Mouse (Mus musculus): ENCODE measurements around the gene Lrrk2.

Lrrk2 gene

DNA sequence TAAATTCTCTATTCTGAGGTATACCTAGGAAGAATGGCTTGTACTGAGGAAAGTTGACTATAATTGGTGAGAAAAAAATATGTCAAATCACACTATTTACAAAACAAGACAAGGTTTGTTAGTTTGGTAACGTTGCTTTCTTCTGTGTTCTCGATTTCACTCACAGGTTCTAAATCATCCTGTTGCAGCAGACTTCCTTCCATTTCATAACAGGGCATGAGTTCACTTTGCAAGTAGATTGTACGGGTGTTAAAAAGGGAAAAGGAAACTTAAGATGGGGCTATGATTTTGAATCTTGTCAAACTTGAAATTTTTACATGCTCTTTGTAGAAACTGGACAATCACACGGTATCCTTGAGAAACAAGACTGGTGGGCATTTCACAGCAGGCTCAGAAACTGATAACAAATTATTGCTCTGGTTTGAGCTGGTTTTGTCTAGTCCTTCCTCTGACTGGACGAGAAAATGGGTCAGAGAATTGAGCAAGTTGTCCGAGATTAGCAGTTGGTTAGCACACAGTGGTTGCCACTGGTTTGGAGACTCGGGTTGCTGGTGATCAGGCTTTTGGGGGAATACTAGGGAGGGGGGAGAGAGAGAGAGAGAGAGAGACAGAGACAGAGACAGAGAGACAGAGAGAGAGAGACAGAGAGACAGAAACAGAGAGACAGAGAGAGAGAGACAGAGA lies 13.0 kb downstream of the Lrrk2 start:
- DNase-seq (ENCODE audit: low spot score in 2 of 2), result no peak

DNA sequence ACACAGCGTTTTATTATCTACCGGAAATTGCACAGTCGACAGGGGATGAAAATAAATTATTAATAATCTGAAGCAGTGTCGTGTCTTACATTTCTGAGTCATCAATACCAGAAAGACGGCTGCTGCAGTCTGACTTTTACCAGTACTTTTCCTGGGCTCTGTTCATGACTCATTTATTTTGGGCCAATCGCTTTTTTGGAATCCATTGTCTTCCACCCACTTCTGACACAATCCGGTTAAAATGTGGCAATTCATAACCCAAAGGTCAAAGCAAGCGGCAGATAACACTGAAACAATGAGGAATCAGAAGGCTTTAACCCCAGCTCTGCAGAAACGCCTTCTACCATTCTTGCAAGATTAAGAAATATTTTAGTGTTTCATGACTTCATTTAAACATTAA lies 17.7 kb downstream of the Lrrk2 start:
- no peak for DNase-seq (ENCODE audit: low spot score in 2 of 2)

DNA sequence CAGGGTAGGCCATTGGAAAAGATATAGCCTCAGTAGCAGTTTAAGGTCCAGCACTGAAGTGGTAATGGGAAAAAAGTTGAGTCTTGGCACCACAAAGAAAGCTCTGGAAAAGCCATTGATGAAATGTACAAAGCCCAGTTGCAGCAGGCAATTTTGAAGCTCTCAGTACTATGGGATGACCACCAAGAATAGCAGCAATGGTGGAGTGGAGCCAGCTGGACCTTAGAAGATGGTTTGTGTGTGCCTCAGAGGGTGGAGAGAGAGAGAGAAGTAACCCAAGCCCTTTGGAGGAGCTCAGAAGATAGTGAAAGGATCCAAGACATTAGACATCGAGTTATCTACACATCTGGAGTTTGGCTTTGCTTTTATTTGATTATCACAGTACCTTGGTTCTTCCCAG lies 20.1 kb downstream of the Lrrk2 start:
- DNase-seq (ENCODE audit: low spot score in 2 of 2), result no peak

DNA sequence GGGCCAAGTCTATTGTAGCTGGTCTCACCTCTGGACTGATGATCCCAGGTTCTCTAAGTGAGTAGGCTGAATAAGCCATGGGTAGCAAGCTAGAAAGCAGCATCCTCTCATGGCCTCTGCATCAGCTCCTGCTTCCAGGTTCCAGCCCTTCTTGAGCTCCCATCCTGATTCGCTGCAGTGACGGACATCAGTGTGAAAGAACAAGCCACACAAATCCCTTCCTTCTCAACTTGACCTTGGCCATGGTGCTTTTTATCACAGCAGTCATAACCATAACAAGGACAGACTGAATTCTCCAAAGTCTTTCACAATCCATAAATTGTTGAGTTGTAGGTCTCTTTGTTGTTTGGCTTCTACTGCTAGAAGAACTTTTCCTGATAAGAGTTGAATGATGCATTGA lies 20.9 kb downstream of the Lrrk2 start:
- DNase-seq (ENCODE audit: low spot score in 2 of 2), result no peak

DNA sequence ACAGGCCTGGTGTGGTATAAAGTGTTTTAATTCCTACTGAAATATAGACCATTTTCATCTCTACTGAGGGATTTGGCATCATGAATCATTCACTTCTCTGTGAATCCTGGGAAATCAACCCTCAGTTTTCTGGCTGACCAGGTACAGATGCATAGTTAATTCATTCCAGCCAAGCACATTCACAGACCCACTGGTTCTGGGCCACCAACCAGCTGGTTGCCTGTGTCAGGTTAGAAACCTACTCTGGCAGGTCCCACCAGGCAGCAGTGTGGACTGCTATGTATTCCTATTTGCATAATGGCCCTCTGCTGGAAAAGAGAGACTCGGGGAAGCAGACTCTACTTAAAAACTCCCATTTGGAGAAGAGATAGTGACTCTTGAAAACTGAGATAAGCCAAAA lies 27.9 kb downstream of the Lrrk2 start:
- no peak for DNase-seq (ENCODE audit: low spot score in 2 of 2)

DNA sequence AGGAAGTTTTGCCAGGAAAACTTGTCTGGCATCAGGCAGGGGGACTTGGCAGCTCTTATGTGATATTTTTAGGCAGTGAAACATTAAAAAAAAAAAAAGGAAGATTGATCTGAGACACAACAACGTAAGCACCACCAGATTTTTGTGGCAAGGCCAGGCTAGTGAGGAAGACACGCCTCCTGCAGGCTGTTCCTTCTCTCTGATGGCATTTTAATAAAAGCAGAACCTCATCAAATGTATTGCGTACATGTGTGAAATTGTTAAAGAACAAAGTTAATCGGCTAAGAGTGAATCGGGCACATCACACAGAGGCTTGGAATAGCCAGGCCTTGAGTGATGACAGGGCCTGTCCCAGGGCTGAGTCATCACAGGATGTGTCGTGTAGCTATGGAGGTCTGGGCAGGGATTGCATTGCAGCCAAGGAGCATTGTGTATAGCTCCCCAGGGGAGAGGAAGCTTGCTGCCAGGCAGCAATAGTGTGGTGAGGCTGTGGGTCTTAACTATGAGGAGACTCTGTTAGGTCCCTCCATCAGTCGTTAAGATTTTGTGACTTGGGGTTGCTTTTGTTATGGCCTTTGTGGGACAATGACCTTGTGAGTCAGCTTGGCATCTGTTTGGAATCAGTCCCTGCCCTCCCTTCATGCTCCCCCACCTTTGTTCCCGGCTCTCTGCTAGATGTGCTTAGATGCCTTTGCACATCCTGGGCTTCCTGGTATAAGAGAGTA lies 30.2 kb downstream of the Lrrk2 start:
- peak in 1 of 2 experiments; percentile 22 for DNase-seq (ENCODE audit: low spot score in 2 of 2)

DNA sequence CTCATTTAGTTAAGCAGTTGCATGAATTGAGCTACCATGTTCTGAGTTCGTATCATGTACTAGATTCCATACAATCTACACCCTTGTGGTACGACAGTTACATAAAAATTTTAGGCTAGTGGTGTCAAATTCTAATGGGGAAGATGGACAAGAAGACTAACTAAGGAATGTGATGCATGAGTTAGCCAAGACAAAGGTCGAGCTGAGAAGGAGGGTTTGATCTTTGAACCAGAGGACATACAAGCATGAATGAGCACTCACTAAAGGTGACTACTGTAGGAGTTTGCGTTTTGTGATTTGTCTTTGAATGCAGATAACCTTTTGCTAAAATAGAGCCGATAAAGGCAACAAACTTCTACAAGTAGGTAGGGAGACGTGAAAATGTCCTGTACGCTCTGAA lies 31.1 kb downstream of the Lrrk2 start:
- no peak for DNase-seq (ENCODE audit: low spot score in 2 of 2)

DNA sequence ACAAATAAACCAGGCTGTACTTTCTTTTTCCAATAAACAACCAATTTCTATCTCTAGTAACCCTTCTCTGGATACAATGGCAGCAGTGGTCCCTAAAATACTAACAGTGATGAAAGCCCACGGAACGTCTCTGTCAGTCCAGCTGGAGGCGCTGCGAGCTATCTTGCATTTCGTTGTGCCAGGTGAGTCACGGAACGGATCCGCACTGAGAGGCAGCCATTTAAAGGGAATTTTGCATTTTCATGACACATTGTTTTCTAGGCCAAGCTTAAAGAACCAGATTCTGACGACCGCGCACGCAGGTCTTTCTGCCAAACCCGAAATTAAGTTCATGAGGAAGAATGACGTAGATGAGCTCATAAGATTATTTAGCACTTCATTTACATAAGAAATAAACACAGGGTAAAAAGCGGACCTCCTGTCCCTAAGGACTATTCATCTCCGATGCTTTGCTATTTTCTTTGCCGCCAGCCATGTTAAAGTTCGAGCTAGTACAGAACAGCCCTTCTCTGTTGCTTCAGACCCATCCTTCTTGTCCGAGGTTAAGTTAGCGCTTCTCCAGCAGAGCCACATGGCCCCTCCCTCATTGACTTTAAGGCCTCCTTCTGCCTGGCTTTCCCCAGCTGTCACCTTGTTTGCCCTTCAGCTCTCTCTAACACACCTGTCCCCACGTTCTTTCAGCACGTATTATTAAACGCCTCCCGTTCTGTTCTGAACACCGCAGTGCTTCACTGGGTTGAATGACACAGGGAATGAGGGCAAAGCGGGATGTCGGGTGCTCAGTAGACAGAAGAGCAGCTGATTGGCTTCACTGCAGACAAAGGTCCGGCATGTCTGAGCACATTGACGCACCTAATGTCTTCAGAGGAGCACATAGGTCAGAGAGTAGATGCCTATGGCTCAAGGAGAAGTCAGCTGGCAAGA lies 36.5 kb downstream of the Lrrk2 start:
- no peak for DNase-seq (ENCODE audit: low spot score in 2 of 2)

DNA sequence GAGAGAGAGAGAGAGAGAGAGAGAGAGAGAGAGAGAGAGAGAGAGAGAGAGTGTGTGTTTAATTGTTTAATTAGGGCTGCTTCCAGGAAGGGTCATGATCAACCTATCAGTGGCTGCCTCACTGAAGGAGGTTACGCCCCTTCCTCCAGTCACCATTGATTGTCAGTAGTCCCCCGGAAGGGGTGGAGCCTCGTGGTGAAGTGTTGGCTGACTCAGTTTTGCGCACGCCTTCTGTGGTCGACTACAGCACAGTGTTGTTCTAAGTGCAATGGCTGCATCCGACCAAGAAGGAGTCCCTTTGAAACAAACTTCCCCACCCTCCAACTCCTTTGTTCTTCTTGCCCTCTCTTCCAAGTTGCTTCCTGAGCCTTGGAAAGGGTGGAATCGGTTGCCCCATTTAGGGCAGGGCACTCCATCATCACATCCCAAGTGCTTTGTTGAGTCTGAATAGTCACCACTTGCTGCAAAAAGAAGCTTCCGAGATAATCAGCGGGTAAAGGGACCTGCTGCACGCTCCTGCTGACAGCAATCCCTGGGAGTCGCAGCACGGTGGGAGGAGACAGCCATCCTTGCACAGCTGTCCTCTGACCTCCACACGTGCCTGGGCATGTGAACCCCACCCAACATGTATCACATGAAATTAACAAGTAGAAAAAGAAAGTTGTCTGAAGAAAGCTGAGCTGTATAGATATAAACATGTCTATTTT lies 62.4 kb downstream of the Lrrk2 start:
- DNase-seq (ENCODE audit: low spot score in 2 of 2), result no peak

DNA sequence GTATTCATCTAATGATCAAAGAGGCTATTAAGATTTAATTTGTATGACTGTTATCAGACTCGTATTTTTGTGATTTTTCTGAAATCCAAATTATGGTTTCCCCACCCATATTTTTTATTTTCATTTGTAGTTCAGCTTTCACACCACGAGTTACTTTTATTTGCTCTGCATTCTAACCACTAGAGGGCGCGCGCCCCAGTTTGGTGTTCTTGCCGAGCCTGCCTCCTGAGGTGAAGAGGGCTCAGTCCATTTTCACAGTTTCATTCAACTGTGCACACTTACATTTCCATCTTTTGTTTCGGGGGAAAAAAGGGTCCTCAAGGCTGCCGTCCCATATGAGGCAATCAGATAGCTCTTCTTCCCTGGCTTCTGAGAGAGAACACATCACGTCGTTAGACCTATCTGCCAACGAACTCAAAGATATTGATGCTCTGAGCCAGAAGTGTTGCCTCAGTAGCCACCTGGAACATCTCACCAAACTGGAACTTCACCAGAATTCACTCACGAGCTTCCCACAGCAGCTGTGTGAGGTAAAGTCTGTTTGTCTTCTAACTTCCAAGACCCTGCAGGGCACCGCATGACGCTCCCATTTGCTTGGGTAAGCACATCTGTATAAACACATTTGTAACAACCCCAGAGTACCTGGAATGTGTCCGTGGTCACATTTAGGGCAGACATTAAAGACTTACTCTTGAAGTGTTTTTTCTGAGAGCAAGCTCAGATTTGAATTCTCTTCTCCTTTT lies 64.0 kb downstream of the Lrrk2 start:
- DNase-seq (ENCODE audit: low spot score in 2 of 2), result peak in 1 of 2 experiments; percentile 22

DNA sequence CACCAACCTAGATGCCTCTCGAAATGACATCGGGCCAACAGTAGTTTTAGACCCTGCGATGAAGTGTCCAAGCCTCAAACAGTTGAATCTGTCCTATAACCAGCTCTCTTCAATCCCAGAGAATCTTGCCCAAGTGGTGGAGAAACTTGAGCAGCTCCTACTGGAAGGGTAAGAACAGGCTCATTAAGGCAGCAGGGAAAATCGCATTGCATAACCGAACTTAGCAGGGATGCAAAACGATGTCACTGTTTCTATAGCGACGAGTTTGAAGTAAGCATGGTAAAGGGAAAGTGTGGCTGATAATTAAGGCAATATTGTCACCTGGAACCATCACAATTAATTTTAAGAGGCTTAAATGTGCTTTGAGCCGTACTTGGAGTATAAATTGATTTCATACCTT lies 65.8 kb downstream of the Lrrk2 start:
- no peak for DNase-seq (ENCODE audit: low spot score in 2 of 2)

DNA sequence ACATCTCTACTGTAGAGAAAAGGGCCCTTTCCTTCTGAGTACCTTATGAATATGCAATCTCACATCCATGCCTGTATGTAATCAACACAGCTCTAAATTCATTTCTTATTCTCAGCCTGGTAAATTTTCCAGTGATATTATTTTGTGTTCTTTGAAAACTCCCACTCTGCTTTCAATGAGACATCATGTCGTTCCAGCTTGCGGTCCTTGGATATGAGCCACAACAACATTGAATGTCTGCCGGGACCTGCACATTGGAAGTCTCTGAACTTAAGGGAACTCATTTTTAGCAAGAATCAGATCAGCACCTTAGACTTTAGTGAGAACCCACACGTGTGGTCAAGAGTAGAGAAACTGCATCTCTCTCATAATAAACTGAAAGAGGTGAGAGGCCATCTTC lies 72.5 kb downstream of the Lrrk2 start:
- DNase-seq (ENCODE audit: low spot score in 2 of 2), result no peak

DNA sequence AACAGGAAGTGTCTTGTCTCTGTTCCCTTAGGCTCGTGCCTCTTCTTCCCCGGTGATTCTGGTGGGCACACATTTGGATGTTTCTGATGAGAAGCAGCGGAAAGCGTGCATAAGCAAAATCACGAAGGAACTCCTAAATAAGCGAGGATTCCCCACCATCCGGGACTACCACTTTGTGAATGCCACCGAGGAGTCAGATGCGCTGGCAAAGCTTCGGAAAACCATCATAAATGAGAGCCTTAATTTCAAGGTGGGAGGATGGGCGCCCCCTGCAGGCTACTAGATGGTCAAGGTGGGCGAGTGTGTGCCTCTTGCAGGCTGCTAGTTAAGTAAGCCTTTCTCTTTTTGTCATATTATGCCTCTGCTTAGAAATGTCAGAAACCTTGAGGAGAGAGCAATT lies 79.1 kb downstream of the Lrrk2 start:
- no peak for DNase-seq (ENCODE audit: low spot score in 2 of 2)

DNA sequence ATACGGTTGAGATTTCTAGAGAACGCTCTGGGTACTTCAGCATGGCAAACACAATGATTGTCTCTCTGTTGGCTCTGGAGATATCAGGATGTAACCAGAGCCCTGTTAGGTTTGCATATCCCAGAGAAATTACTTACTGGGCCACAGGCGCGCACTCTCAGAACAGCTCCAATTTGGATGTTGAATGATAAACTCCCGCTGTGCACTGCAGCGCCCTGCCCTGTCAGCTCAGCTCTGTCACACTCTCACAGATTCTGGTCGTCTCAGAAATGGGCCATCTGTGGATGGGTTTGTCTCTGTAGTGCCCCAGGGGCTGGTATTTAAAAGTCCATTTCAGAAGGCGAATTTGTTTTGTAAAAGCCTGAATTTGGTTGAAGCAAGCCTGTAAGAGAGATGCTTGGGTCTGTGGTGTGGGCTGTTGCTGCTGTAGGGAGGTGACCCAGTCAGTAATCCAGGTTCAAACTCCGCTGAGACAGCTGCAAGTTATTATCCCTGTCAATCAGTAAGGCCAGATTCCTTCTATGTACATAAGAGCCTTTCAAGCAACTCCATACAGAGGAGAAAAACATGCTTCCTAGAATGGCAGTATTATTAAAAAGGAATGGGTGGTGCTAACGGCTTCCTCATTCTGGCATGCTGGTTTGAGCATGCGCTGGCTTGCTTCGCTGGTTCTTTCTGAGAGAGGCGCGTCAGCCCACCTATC lies 80.6 kb downstream of the Lrrk2 start:
- no peak for DNase-seq (ENCODE audit: low spot score in 2 of 2)

DNA sequence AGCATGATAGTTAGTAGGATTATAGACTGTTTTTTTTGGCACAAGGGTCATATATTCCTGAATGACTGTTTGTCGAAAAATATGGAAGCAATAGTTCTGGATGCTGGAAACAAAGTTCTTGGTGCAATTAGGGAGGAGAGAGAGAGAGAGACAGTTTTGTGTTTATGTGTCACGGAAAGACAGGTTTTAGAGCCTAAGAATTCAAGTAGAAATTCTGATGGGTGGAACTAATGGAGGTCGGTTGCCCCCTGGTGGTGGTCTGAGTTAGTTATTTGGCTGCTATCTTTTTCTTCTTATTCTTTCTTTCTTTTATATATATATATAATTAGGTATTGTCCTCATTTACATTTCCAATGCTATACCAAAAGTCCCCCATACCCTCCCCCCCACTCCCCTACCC lies 81.6 kb downstream of the Lrrk2 start:
- peak in 1 of 2 experiments; percentile 13 for DNase-seq (ENCODE audit: low spot score in 2 of 2)

DNA sequence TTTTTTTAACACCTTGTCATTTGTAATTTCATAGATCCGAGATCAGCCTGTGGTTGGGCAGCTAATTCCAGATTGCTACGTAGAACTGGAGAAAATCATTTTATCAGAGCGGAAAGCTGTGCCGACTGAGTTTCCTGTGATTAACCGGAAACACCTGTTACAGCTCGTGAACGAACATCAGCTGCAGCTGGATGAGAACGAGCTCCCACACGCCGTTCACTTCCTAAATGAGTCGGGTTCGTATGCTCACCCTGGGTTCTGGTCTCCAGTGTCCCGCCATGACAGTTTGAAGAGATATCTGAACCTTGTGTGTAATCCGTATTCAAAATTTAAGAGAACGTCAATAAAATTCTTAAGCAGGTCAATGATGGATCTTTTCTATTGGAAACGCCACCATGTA lies 82.8 kb downstream of the Lrrk2 start:
- no peak for DNase-seq (ENCODE audit: low spot score in 2 of 2)

DNA sequence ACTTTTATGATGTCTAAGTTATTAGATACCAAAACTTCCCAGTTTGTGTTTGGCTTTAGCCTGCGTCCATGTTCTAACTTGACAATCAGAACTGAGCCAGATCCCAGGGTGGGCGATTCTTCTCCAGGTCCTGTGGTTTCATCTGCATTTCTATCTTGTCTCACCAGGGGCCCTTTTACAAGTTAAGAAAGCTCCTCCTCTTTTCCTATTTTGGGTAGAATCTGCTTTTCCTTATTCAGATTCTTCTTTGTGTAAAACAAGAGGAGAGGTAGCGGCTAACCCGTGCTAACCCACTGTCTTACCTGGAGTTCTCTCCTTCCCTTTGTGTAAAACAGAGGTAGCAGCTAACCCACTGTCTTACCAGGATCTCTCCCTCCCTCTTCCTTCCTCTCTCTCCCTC lies 99.1 kb downstream of the Lrrk2 start:
- no peak for DNase-seq (ENCODE audit: low spot score in 2 of 2)

DNA sequence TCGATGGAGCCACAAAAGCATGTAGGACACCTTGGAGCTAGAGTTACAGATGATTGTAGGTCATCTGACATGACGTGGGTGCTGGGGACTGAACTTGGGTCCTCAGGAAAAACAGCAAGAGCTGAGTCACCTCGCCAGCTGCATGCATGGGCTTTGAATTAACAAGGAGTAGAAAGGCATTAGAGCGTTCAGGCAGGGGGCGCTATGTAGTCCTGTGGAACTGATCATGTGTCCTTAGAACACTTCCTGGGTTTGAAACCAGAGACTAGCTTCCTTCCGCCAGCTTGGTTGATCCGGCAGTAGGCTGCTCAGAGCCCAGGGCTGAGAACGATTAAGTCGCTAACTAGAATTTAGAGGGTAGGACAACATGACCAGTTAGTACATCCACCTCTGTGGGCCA lies 106.2 kb downstream of the Lrrk2 start:
- DNase-seq (ENCODE audit: low spot score in 2 of 2), result no peak

DNA sequence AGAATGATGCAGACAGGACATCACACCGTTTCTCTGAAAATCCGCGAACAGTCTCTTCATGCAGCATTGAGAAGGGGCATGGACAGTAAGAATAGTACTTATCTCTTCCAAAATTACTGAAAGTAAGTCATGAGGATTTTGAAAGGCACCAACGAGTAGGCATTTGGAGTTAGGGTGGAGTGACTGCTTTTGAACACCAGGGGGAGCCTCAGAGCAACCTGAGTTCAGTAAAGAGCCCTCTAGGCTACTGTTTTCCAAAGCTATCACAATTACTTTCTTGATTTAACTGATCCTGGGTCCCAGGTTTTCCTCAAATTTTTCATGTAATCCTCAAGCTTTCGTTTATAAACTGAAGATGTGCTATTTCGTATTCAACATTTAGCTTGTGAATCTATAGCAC lies 108.2 kb downstream of the Lrrk2 start:
- no peak for DNase-seq (ENCODE audit: low spot score in 2 of 2)

DNA sequence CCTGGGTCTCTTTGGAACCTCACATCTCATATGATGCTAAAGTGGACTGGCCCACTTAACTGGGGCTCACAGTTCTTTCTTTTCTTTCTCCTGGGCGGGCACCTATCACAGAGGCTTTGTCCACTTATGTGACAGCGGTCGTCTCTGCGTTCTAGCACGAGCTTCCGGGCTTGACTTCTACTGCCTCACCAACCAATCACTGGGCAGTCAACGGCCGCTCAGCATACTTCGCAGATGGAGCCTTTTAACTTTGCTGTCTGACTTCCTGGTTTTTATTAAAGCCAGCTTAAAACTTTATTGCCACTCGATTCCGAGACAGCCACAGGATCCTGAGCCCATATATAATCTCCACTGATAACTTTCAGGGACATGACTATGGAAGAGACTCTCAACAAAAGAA lies 115.4 kb downstream of the Lrrk2 start:
- no peak for DNase-seq (ENCODE audit: low spot score in 2 of 2)

DNA sequence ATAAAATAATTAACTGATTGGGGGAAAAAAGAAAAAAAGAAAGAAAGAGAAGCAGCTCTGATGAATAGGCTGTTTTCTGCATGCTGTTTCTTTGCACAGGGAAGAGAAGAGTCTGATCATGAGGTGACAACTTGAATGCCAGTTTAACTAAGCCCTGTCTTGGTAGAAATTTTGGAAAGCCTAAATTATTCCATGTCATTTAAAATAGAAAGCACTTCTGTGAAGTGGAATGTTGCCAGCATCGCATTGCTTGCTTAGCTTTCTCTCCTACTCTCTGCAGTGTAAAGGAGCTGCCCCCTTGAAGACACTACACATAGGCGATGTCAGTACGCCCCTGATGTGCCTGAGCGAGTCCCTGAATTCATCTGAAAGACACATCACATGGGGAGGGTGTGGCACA lies 133.5 kb downstream of the Lrrk2 start:
- DNase-seq (ENCODE audit: low spot score in 2 of 2), result no peak
